In the genomic region with DNA sequence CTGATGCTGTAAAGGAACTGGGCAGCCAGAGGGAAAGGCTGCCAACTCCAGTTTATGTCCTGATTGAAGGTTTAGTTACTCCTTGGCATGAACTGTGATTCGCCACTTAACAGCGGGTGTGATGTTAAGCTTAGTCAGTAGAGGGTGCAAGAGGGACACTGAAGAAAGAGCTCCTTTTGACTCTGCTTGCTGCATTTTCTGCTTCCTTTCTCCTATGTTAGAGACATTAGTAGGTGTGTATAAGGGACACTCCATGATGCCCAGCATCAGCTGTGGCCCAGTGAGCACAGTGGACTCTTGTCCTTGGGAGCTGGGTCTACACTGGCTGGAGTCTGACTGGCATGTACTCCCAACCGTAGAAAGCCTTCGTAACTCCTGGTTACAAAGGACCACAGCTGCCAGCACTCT, we compare ENCODE assay signal across 8 mouse cellular contexts. TPM values are rescaled to one million over a fixed set of nuclear protein-coding genes. Genes with fewer than 3 reads are reported as not detected.
DNase-seq lines count a peak whose midpoint lies in the region; ATAC-seq and TF ChIP-seq lines count a peak whose summit lies in the region.

No protein-coding gene starts in this region.

- no peaks in the 10 kb centered on the region for H3K27me3 ChIP-seq in forebrain, embryonic 13.5 days
- H3K27me3 ChIP-seq in forebrain, embryonic 10.5 days (ENCODE audit: poor library complexity, severe bottlenecking), result no peaks in the 10 kb centered on the region

- WGBS in forebrain, embryonic 13.5 days, result 81% methylated on average over 4 of the region's 4 CpGs
- WGBS in forebrain, embryonic 10.5 days, result 85% methylated on average over 4 of the region's 4 CpGs

- no peak for TF ChIP-seq POLR2A in cortical plate, adult 2 months (IDR thresholded peaks at IDR 0.05; ENCODE audit: extremely low read depth, insufficient read depth, low read length)

- peak; percentile 79 for TF ChIP-seq CTCF in cortical plate, adult 2 months (IDR thresholded peaks at IDR 0.05; ENCODE audit: extremely low read depth, insufficient read depth, low read length)
- TF ChIP-seq CTCF in layer of hippocampus, adult 2 months (conservative IDR thresholded peaks at IDR 0.05), result peak; percentile 92

- H3K4me3 ChIP-seq in forebrain, embryonic 13.5 days, result no peak overlapping the region
- no peak overlapping the region for H3K4me3 ChIP-seq in forebrain, embryonic 10.5 days
- H3K4me3 ChIP-seq in cortical plate, adult 2 months (ENCODE audit: insufficient read depth, low read length), result no peak overlapping the region
- no peak overlapping the region for H3K4me3 ChIP-seq in layer of hippocampus, adult 2 months

- no peak overlapping the region for H3K27ac ChIP-seq in forebrain, embryonic 13.5 days
- no peak overlapping the region for H3K27ac ChIP-seq in forebrain, embryonic 10.5 days
- H3K27ac ChIP-seq in cortical plate, adult 2 months (ENCODE audit: insufficient read depth, low read length), result no peak overlapping the region
- no peak overlapping the region for H3K27ac ChIP-seq in layer of hippocampus, adult 2 months

- ATAC-seq in forebrain, embryonic 13.5 days, result peak; percentile 62
- ATAC-seq in megakaryocyte progenitor cell, adult 5-6 weeks (replicated peaks; ENCODE audit: poor library complexity), result peak; percentile 77

- no peak for DNase-seq in forebrain, embryonic 10.5 days (ENCODE audit: extremely low spot score, low spot score)
- peak; percentile 27 for DNase-seq in Muller cell, postnatal 12 days (ENCODE audit: inconsistent ontology term)
- peak; percentile 23 to 28 for DNase-seq in heart, postnatal 36 days
- peak; percentile 42 to 62 for DNase-seq in layer of hippocampus, adult 2 months (ENCODE audit: low spot score in 2 of 2)
- DNase-seq in spleen, adult 12 weeks (ENCODE audit: low spot score), result peak; percentile 13

- intact Hi-C loops in heart, postnatal 36 days (cut with DNase I), result loop anchor here (2.0 to 5.0 kb wide), 3 partner anchors 79 to 190 kb away; a partner anchor contains a TSS

- H3K4me1 ChIP-seq in forebrain, embryonic 13.5 days, result peaks cover 26% of the 10 kb centered on the region; the same call in 1 of the 2 replicates
- 0 out of 2 replicates have a peak, but pooled peaks cover 4% of the 10 kb centered on the region for H3K4me1 ChIP-seq in forebrain, embryonic 10.5 days
- H3K4me1 ChIP-seq in cortical plate, adult 2 months (ENCODE audit: control insufficient read depth, insufficient read depth, low read length), result peaks cover 8% of the 10 kb centered on the region

- H3K36me3 ChIP-seq in forebrain, embryonic 13.5 days (ENCODE audit: poor library complexity, severe bottlenecking), result peaks cover 48% of the 10 kb centered on the region
- H3K36me3 ChIP-seq in forebrain, embryonic 10.5 days (replicated peaks), result peaks cover 92% of the 10 kb centered on the region

- no peak overlapping the region for H3K9ac ChIP-seq in forebrain, embryonic 13.5 days

- H3K4me2 ChIP-seq in forebrain, embryonic 13.5 days, result no peak overlapping the region

- H3K9me3 ChIP-seq in forebrain, embryonic 13.5 days (replicated peaks), result no peaks in the 10 kb centered on the region
- H3K9me3 ChIP-seq in forebrain, embryonic 10.5 days, result no peaks in the 10 kb centered on the region

RNA-seq across cellular contexts. Expression of a gene that starts 29.2 kb away (rescaled TPM):
- polyA plus RNA-seq in forebrain, embryonic 13.5 days (2015; fragmentation: Nextera tagmentation; extraction: Ambion mirVana), result 5.7 and 6.0 TPM in 2 replicates
- 22.7 and 25.0 TPM in 2 replicates for polyA plus RNA-seq in forebrain, embryonic 10.5 days (2016; fragmentation: Nextera tagmentation; extraction: Ambion mirVana)
- polyA plus RNA-seq in cortical plate, adult 2 months (2012; rRNA removed), result 2.1 and 3.0 TPM in 2 replicates
- 10 to 100 TPM; 22.0 to 22.7 TPM for total RNA-seq in heart, postnatal 36 days (2021)
- 1 to 10 TPM; 3.1 to 3.6 TPM for total RNA-seq in layer of hippocampus, adult 2 months (2021)
- total RNA-seq in megakaryocyte progenitor cell, adult 5-6 weeks (2015), result 17.2 and 22.3 TPM in 2 replicates
- total RNA-seq in megakaryocyte progenitor cell, adult 5-6 weeks (2017), result 38.4 and 53.5 TPM in 2 replicates

RNA-seq across cellular contexts. Expression of a gene that starts 38.2 kb away (rescaled TPM):
- polyA plus RNA-seq in forebrain, embryonic 13.5 days (2015; fragmentation: Nextera tagmentation; extraction: Ambion mirVana), result 9.6 and 10.6 TPM in 2 replicates
- 2.8 and 3.6 TPM in 2 replicates for polyA plus RNA-seq in forebrain, embryonic 10.5 days (2016; fragmentation: Nextera tagmentation; extraction: Ambion mirVana)
- 13.8 and 14.2 TPM in 2 replicates for polyA plus RNA-seq in cortical plate, adult 2 months (2012; rRNA removed)
- total RNA-seq in heart, postnatal 36 days (2021), result 1 to 10 TPM; 2.4 to 2.7 TPM
- total RNA-seq in layer of hippocampus, adult 2 months (2021), result 1 to 10 TPM; 9.7 to 9.8 TPM
- total RNA-seq in megakaryocyte progenitor cell, adult 5-6 weeks (2015), result 1.1 and 1.8 TPM in 2 replicates
- total RNA-seq in megakaryocyte progenitor cell, adult 5-6 weeks (2017), result 1.2 and 2.1 TPM in 2 replicates

RNA-seq across cellular contexts. Expression of a gene that starts 59.1 kb away (rescaled TPM):
- polyA plus RNA-seq in forebrain, embryonic 13.5 days (2015; fragmentation: Nextera tagmentation; extraction: Ambion mirVana), result 16.6 TPM in 2 replicates
- 13.5 and 13.8 TPM in 2 replicates for polyA plus RNA-seq in forebrain, embryonic 10.5 days (2016; fragmentation: Nextera tagmentation; extraction: Ambion mirVana)
- 12.5 and 13.1 TPM in 2 replicates for polyA plus RNA-seq in cortical plate, adult 2 months (2012; rRNA removed)
- total RNA-seq in heart, postnatal 36 days (2021), result 1 to 10 TPM; 5.9 TPM
- total RNA-seq in layer of hippocampus, adult 2 months (2021), result 10 to 100 TPM; 17.0 to 17.5 TPM
- total RNA-seq in megakaryocyte progenitor cell, adult 5-6 weeks (2015), result 14.5 and 19.5 TPM in 2 replicates
- 7.2 and 8.0 TPM in 2 replicates for total RNA-seq in megakaryocyte progenitor cell, adult 5-6 weeks (2017)

RNA-seq across cellular contexts. Expression of a gene that starts 59.7 kb away (rescaled TPM):
- 10.3 and 11.8 TPM in 2 replicates for polyA plus RNA-seq in forebrain, embryonic 13.5 days (2015; fragmentation: Nextera tagmentation; extraction: Ambion mirVana)
- 5.9 and 6.4 TPM in 2 replicates for polyA plus RNA-seq in forebrain, embryonic 10.5 days (2016; fragmentation: Nextera tagmentation; extraction: Ambion mirVana)
- polyA plus RNA-seq in cortical plate, adult 2 months (2012; rRNA removed), result 2.3 and 2.5 TPM in 2 replicates
- 1 to 10 TPM; 1.7 to 2.6 TPM for total RNA-seq in heart, postnatal 36 days (2021)
- total RNA-seq in layer of hippocampus, adult 2 months (2021), result 1 to 10 TPM; 4.9 to 5.4 TPM
- total RNA-seq in megakaryocyte progenitor cell, adult 5-6 weeks (2015), result 4.4 and 4.9 TPM in 2 replicates
- total RNA-seq in megakaryocyte progenitor cell, adult 5-6 weeks (2017), result 3.4 and 4.9 TPM in 2 replicates
